Mouse (Mus musculus) stomach, embryonic 16.5 days (tissue): Measurements from ENCODE around the gene Appl1. TPM values are rescaled to one million over a fixed set of nuclear protein-coding genes. Genes with fewer than 3 reads are reported as not detected.
"Not testable (repeated sequence)": the region's sequence is repeated elsewhere in the genome, so short reads cannot be mapped to it uniquely, and the experiment has no call there.

ENCODE experiments used
- ATAC-seq: fragments of 200-750 bp; cut with Nextera tagmentation; 2 replicates; pipeline ENCODE4 v1.8.0; 2017; ENCODE audit warnings: moderate number of reproducible peaks, moderate TSS enrichment; ENCODE audit not compliant: insufficient read depth, low FRiP score
- H3K27ac ChIP-seq: fragments of 300-500 bp; sonication (generic); 2 replicates; pipeline ENCODE4 v1.5.1; 2014; ENCODE audit warnings: low read length
- H3K27me3 ChIP-seq: fragments of 300-500 bp; sonication (generic); 2 replicates; pipeline ENCODE4 v1.6.1; 2014; ENCODE audit warnings: low read length, control low read depth, mixed read lengths; ENCODE audit not compliant: control insufficient read depth, insufficient read depth
- H3K36me3 ChIP-seq: fragments of 300-500 bp; sonication (generic); 2 replicates; pipeline ENCODE4 v1.6.1; 2014; ENCODE audit warnings: low read length; ENCODE audit not compliant: control insufficient read depth, insufficient read depth
- H3K4me1 ChIP-seq: fragments of 300-500 bp; sonication (generic); 2 replicates; pipeline ENCODE4 v1.6.1; 2014; ENCODE audit warnings: low read length, control low read depth, mixed read lengths; ENCODE audit not compliant: control insufficient read depth, insufficient read depth
- H3K4me2 ChIP-seq: fragments of 300-500 bp; sonication (generic); 2 replicates; pipeline ENCODE4 v1.6.1; 2014; ENCODE audit warnings: low read depth, low read length, mixed read lengths
- H3K4me3 ChIP-seq: fragments of 300-500 bp; sonication (generic); replicated peaks from 2 replicates; pipeline ENCODE4 v1.5.1; 2014; ENCODE audit warnings: mild to moderate bottlenecking, low read length
- H3K9ac ChIP-seq: fragments of 300-500 bp; sonication (generic); 2 replicates; pipeline ENCODE4 v1.6.1; 2014; ENCODE audit warnings: low read length
- H3K9me3 ChIP-seq: fragments of 300-500 bp; sonication (generic); replicated peaks from 2 replicates; pipeline ENCODE4 v1.6.1; 2016; ENCODE audit warnings: low read length, control low read depth; ENCODE audit not compliant: control insufficient read depth
- WGBS: fragments of 180-500 bp; shearing (Covaris S2); extraction: QIAGEN DNeasy Blood & Tissue Kit; methylation state at CpG from one replicate; pipeline ENCODE4 v1.1.7; 2014; 5-methylcytosine and 5-hydroxymethylcytosine counted together
- polyA plus RNA-seq: library from polyadenylated mRNA; unstranded; fragments of >200 nt; fragmentation: Nextera tagmentation; extraction: Ambion mirVana; gene quantifications from 2 replicates; pipeline ENCODE4 v1.2.1, GENCODE M21; 2015

Gene Appl1
- polyA plus RNA-seq, 1 experiment from 2014 or later = 36.5 TPM

- H3K9ac ChIP-seq = no peak overlapping the region
- H3K27me3 ChIP-seq = no peaks in the 10 kb centered on the region
- no peak overlapping the region for H3K4me3 ChIP-seq
- H3K4me1 ChIP-seq = no peaks in the 10 kb centered on the region
- H3K27ac ChIP-seq = no peak overlapping the region
- no peaks in the 10 kb centered on the region for H3K9me3 ChIP-seq
- WGBS = 91% methylated on average over 3 of the region's 3 CpGs
- no peak for ATAC-seq
- H3K4me2 ChIP-seq = no peak overlapping the region
- 0 out of 2 replicates have a peak, but pooled peaks cover 3% of the 10 kb centered on the region for H3K36me3 ChIP-seq
Observed at GRCm38 (mm10) chr14:26934891-26935290, 36.1 kb downstream of the Appl1 start.

GRCm38 (mm10) chr14:26923702-26924421, 47.2 kb downstream of the Appl1 start:
- Histone ChIP-seq H3K9me3 (no peaks in the 10 kb centered on the region), H3K9ac (no peak overlapping the region), H3K36me3 (peaks cover 18% of the 10 kb centered on the region), H3K4me3 (no peak overlapping the region), H3K27me3 (no peaks in the 10 kb centered on the region), H3K4me1 (no peaks in the 10 kb centered on the region), H3K4me2 (no peak overlapping the region), H3K27ac (no peak overlapping the region)
- 90% methylated on average over 5 of the region's 5 CpGs for WGBS
- ATAC-seq = no peak

- Histone ChIP-seq H3K27ac (no peak overlapping the region), H3K4me3 (no peak overlapping the region), H3K27me3 (no peaks in the 10 kb centered on the region), H3K4me2 (no peak overlapping the region), H3K4me1 (no peaks in the 10 kb centered on the region), H3K9ac (no peak overlapping the region), H3K36me3 (0 out of 2 replicates have a peak, but pooled peaks cover 10% of the 10 kb centered on the region), H3K9me3 (no peaks in the 10 kb centered on the region)
- ATAC-seq = no peak
- 90% methylated on average over 3 of the region's 3 CpGs for WGBS
Observed at GRCm38 (mm10) chr14:26919310-26919709, 51.7 kb downstream of the Appl1 start.

GRCm38 (mm10) chr14:26913681-26914268, 57.3 kb downstream of the Appl1 start:
- Histone ChIP-seq H3K4me3 (no peak overlapping the region), H3K4me1 (no peaks in the 10 kb centered on the region), H3K9me3 (no peaks in the 10 kb centered on the region), H3K36me3 (0 out of 2 replicates have a peak, but pooled peaks cover 2% of the 10 kb centered on the region), H3K27ac (no peak overlapping the region), H3K9ac (no peak overlapping the region), H3K27me3 (no peaks in the 10 kb centered on the region), H3K4me2 (no peak overlapping the region)
- 73% methylated on average over 9 of the region's 9 CpGs for WGBS
- no peak for ATAC-seq

GRCm38 (mm10) chr14:26911826-26912225, 59.2 kb downstream of the Appl1 start:
- no peak for ATAC-seq
- no peaks in the 10 kb centered on the region for H3K4me1 ChIP-seq
- no peak overlapping the region for H3K9ac ChIP-seq
- H3K36me3 ChIP-seq = no peaks in the 10 kb centered on the region
- no peak overlapping the region for H3K27ac ChIP-seq
- H3K4me2 ChIP-seq = no peak overlapping the region
- 89% methylated on average over 13 of the region's 13 CpGs for WGBS
- H3K9me3 ChIP-seq = no peaks in the 10 kb centered on the region
- no peaks in the 10 kb centered on the region for H3K27me3 ChIP-seq
- no peak overlapping the region for H3K4me3 ChIP-seq

GRCm38 (mm10) chr14:26911201-26911600, 59.8 kb downstream of the Appl1 start:
- H3K4me3 ChIP-seq = no peak overlapping the region
- no peak overlapping the region for H3K4me2 ChIP-seq
- no peaks in the 10 kb centered on the region for H3K27me3 ChIP-seq
- H3K27ac ChIP-seq = no peak overlapping the region
- no peaks in the 10 kb centered on the region for H3K4me1 ChIP-seq
- no peaks in the 10 kb centered on the region for H3K9me3 ChIP-seq
- ATAC-seq = no peak
- H3K36me3 ChIP-seq = no peaks in the 10 kb centered on the region
- H3K9ac ChIP-seq = no peak overlapping the region
- WGBS = 61% methylated on average over 6 of the region's 6 CpGs

- H3K4me2 ChIP-seq, H3K4me3 ChIP-seq, H3K36me3 ChIP-seq, H3K9ac ChIP-seq, H3K9me3 ChIP-seq, ATAC-seq, H3K4me1 ChIP-seq, H3K27me3 ChIP-seq, H3K27ac ChIP-seq: not testable (repeated sequence)
- WGBS = 45% methylated on average over 9 of the region's 9 CpGs
Observed at GRCm38 (mm10) chr14:26910461-26910860, 60.6 kb downstream of the Appl1 start.

- H3K4me3 ChIP-seq = no peak overlapping the region
- no peak overlapping the region for H3K4me2 ChIP-seq
- H3K9me3 ChIP-seq = no peaks in the 10 kb centered on the region
- H3K27ac ChIP-seq = no peak overlapping the region
- H3K27me3 ChIP-seq = no peaks in the 10 kb centered on the region
- WGBS = 85% methylated on average over 4 of the region's 4 CpGs
- no peak overlapping the region for H3K9ac ChIP-seq
- no peak for ATAC-seq
- no peaks in the 10 kb centered on the region for H3K36me3 ChIP-seq
- no peaks in the 10 kb centered on the region for H3K4me1 ChIP-seq
Observed at GRCm38 (mm10) chr14:26907401-26907800, 63.6 kb downstream of the Appl1 start.

GRCm38 (mm10) chr14:26900893-26901292, 70.1 kb downstream of the Appl1 start:
- no peaks in the 10 kb centered on the region for H3K9me3 ChIP-seq

More at GRCm38 (mm10) chr14:26900893-26901292, 70.1 kb downstream of the Appl1 start:
- H3K9ac ChIP-seq = no peak overlapping the region
- WGBS = 77% methylated on average over 12 of the region's 12 CpGs
- no peaks in the 10 kb centered on the region for H3K36me3 ChIP-seq
- H3K27ac ChIP-seq = no peak overlapping the region
- no peak overlapping the region for H3K4me3 ChIP-seq
- no peaks in the 10 kb centered on the region for H3K27me3 ChIP-seq
- no peaks in the 10 kb centered on the region for H3K4me1 ChIP-seq
- no peak overlapping the region for H3K4me2 ChIP-seq
- ATAC-seq = no peak
